Mouse (Mus musculus) cerebellum, adult 11 months (tissue): ENCODE measurements around the gene Stt3a.
A peak's percentile ranks its signal among the peaks of the same experiment; 100 is the strongest.

Experiments used
- DNase-seq: peaks from one replicate; pipeline ENCODE4 v3.0.0; 2022

The Stt3a gene

GRCm38 (mm10) chr9:36767203-36768143 is at the start of gene Stt3a:
Gene Stt3a, minus strand, starts transcription at chr9:36767679.
- peak; percentile 99 for DNase-seq

- no peak for DNase-seq
Measured at GRCm38 (mm10) chr9:36814486-36814885, 47.0 kb upstream of the Stt3a start.

- no peak for DNase-seq
Measured at GRCm38 (mm10) chr9:36808126-36808785, 40.8 kb upstream of the Stt3a start.

- DNase-seq, result no peak
Measured at GRCm38 (mm10) chr9:36805256-36805975, 37.9 kb upstream of the Stt3a start.

GRCm38 (mm10) chr9:36803926-36804325 is 36.4 kb upstream of the Stt3a start:
- no peak for DNase-seq

- no peak for DNase-seq
Measured at GRCm38 (mm10) chr9:36803386-36803785, 35.9 kb upstream of the Stt3a start.

- no peak for DNase-seq
Measured at GRCm38 (mm10) chr9:36802951-36803350, 35.5 kb upstream of the Stt3a start.

GRCm38 (mm10) chr9:36801961-36802360 is 34.5 kb upstream of the Stt3a start:
- no peak for DNase-seq

- peak; percentile 96 for DNase-seq
Measured at GRCm38 (mm10) chr9:36796781-36797555, 29.5 kb upstream of the Stt3a start, which contains the start of gene Ei24. Gene Ei24, minus strand, starts transcription at chr9:36797393.

- DNase-seq, result no peak
Measured at GRCm38 (mm10) chr9:36796224-36796623, 28.7 kb upstream of the Stt3a start.

- no peak for DNase-seq
Measured at GRCm38 (mm10) chr9:36795556-36795955, 28.1 kb upstream of the Stt3a start.

- DNase-seq, result no peak
Measured at GRCm38 (mm10) chr9:36794487-36794886, 27.0 kb upstream of the Stt3a start.

GRCm38 (mm10) chr9:36792191-36792590 is 24.7 kb upstream of the Stt3a start:
- DNase-seq, result no peak

- no peak for DNase-seq
Measured at GRCm38 (mm10) chr9:36783921-36784320, 16.4 kb upstream of the Stt3a start.

- DNase-seq, result no peak
Measured at GRCm38 (mm10) chr9:36769048-36769413, 1.6 kb upstream of the Stt3a start.

- peak; percentile 47 for DNase-seq
Measured at GRCm38 (mm10) chr9:36768156-36769047, 923 bp upstream of the Stt3a start.

- DNase-seq, result no peak
Measured at GRCm38 (mm10) chr9:36764378-36764777, 3.1 kb downstream of the Stt3a start.

- DNase-seq, result no peak
Measured at GRCm38 (mm10) chr9:36727034-36727755, 40.3 kb downstream of the Stt3a start, which contains the start of gene Chek1. Gene Chek1, minus strand, starts transcription at chr9:36727065.

GRCm38 (mm10) chr9:36726131-36727033 is 41.1 kb downstream of the Stt3a start:
- DNase-seq, result peak; percentile 88

GRCm38 (mm10) chr9:36716624-36717023 is 50.9 kb downstream of the Stt3a start:
- no peak for DNase-seq
